Comparison of ENCODE assay signal across 27 mouse cellular contexts in the genomic region with DNA sequence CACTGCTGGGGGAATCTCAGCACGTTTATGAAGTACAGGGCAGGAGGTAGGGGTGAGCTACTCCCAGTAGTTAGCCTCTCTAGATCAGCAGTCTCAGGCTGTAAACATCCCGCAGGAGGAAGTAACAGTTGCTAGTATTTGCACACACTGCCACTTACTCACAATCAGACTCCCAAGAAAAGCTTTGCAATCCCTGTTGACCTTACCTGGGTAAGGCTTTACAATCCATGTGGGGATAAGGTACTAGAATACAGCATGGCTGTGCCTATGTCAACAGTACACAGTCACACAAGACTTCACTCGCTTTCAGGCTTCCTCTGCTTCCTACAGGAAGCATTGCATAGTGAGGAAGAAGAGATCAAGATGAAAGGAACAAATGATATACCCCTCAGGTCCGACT. TPM values are rescaled to one million over a fixed set of nuclear protein-coding genes. Genes with fewer than 3 reads are reported as not detected.
A peak's percentile ranks its signal among the peaks of the same experiment; 100 is the strongest.
DNase-seq lines count a peak whose midpoint lies in the region; ATAC-seq and TF ChIP-seq lines count a peak whose summit lies in the region.
"Had no signal": no experiment of that assay in that cellular context is flagged by ENCODE, and none has a peak within 500 bp of the region (broad histone marks: within the 10 kb centered on the region; RNA-seq: fewer than 3 reads in every experiment).

No protein-coding gene starts in this region.

- TF ChIP-seq CTCF in stomach, postnatal 0 days (IDR thresholded peaks at IDR 0.05; ENCODE audit: low read depth) = no peak

- H3K36me3 ChIP-seq in intestine, embryonic 16.5 days (ENCODE audit: control insufficient read depth, insufficient read depth, low read length) = no peaks in the 10 kb centered on the region
- no peaks in the 10 kb centered on the region for H3K36me3 ChIP-seq in intestine, embryonic 15.5 days
- H3K36me3 ChIP-seq in stomach, postnatal 0 days (ENCODE audit: control insufficient read depth, insufficient read depth, low read length) = no peaks in the 10 kb centered on the region
- H3K36me3 ChIP-seq in hindbrain, embryonic 12.5 days = no peaks in the 10 kb centered on the region
- H3K36me3 ChIP-seq: heart, embryonic 10.5 days; hindbrain, embryonic 13.5 days had no signal

- H3K9ac ChIP-seq in intestine, embryonic 16.5 days (ENCODE audit: low read depth, low read length) = no peak overlapping the region
- no peak overlapping the region for H3K9ac ChIP-seq in intestine, embryonic 15.5 days
- no peak overlapping the region for H3K9ac ChIP-seq in stomach, postnatal 0 days (ENCODE audit: low read length)
- no peak overlapping the region for H3K9ac ChIP-seq in hindbrain, embryonic 12.5 days
- H3K9ac ChIP-seq: embryonic facial prominence, embryonic 12.5 days; embryonic facial prominence, embryonic 15.5 days; forebrain, embryonic 12.5 days; forebrain, embryonic 15.5 days; heart, embryonic 13.5 days; hindbrain, embryonic 13.5 days had no signal

- H3K4me1 ChIP-seq in intestine, embryonic 16.5 days (ENCODE audit: control insufficient read depth, insufficient read depth, low read length) = peaks cover 13% of the 10 kb centered on the region
- peaks cover 7% of the 10 kb centered on the region for H3K4me1 ChIP-seq in intestine, embryonic 15.5 days (replicated peaks)
- no peaks in the 10 kb centered on the region; the same call in 1 of the 2 replicates for H3K4me1 ChIP-seq in stomach, postnatal 0 days (replicated peaks; ENCODE audit: control insufficient read depth, insufficient read depth)
- 0 out of 2 replicates have a peak, but pooled peaks cover under 1% of the 10 kb centered on the region for H3K4me1 ChIP-seq in hindbrain, embryonic 12.5 days

- peak; percentile 21 for DNase-seq in lung, postnatal 36 days
- DNase-seq in lung, postnatal 14 days = no peak
- peak; percentile 35 for DNase-seq in stomach, postnatal 0 days (ENCODE audit: low spot score)
- DNase-seq: adrenal gland, postnatal 10 days; adrenal gland, postnatal 36 days; B cell, adult 2 months; cerebellum, adult 18-20 months; cerebellum, adult 9-11 months; cerebellum, postnatal 25 days; gastrocnemius, postnatal 25 days; heart, adult 2 months; heart, postnatal 14 days had no signal

- H3K9me3 ChIP-seq in intestine, embryonic 16.5 days (ENCODE audit: control insufficient read depth, low read length) = no peaks in the 10 kb centered on the region
- no peaks in the 10 kb centered on the region for H3K9me3 ChIP-seq in intestine, embryonic 15.5 days
- no peaks in the 10 kb centered on the region for H3K9me3 ChIP-seq in stomach, postnatal 0 days (ENCODE audit: control insufficient read depth, low read length)
- no peaks in the 10 kb centered on the region for H3K9me3 ChIP-seq in hindbrain, embryonic 12.5 days (replicated peaks)
- H3K9me3 ChIP-seq: embryonic facial prominence, embryonic 12.5 days; embryonic facial prominence, embryonic 15.5 days; forebrain, embryonic 12.5 days; forebrain, embryonic 15.5 days; G1E; heart, embryonic 10.5 days; heart, embryonic 13.5 days; hindbrain, embryonic 13.5 days had no signal

- no peak overlapping the region for H3K4me2 ChIP-seq in intestine, embryonic 16.5 days (ENCODE audit: low read depth, low read length)
- no peak overlapping the region for H3K4me2 ChIP-seq in intestine, embryonic 15.5 days (replicated peaks)
- no peak overlapping the region for H3K4me2 ChIP-seq in stomach, postnatal 0 days (replicated peaks; ENCODE audit: low read depth)
- H3K4me2 ChIP-seq in hindbrain, embryonic 12.5 days (replicated peaks) = no peak overlapping the region
- H3K4me2 ChIP-seq: embryonic facial prominence, embryonic 12.5 days; embryonic facial prominence, embryonic 15.5 days; forebrain, embryonic 12.5 days; forebrain, embryonic 15.5 days; heart, embryonic 13.5 days; hindbrain, embryonic 13.5 days had no signal

- H3K27ac ChIP-seq in intestine, embryonic 16.5 days (ENCODE audit: low read length) = no peak overlapping the region
- H3K27ac ChIP-seq in intestine, embryonic 15.5 days = no peak overlapping the region
- H3K27ac ChIP-seq in stomach, postnatal 0 days (replicated peaks) = peak overlapping the region; percentile 73
- no peak overlapping the region for H3K27ac ChIP-seq in hindbrain, embryonic 12.5 days
- H3K27ac ChIP-seq: embryonic facial prominence, embryonic 12.5 days; embryonic facial prominence, embryonic 15.5 days; forebrain, embryonic 12.5 days; forebrain, embryonic 15.5 days; heart, adult 2 months; heart, embryonic 10.5 days; heart, embryonic 13.5 days; hindbrain, embryonic 13.5 days had no signal

- H3K4me3 ChIP-seq in intestine, embryonic 16.5 days (ENCODE audit: low read length) = no peak overlapping the region
- no peak overlapping the region for H3K4me3 ChIP-seq in intestine, embryonic 15.5 days (replicated peaks)
- H3K4me3 ChIP-seq in stomach, postnatal 0 days (ENCODE audit: low read depth, low read length) = no peak overlapping the region
- H3K4me3 ChIP-seq in hindbrain, embryonic 12.5 days = no peak overlapping the region
- H3K4me3 ChIP-seq: embryonic facial prominence, embryonic 12.5 days; embryonic facial prominence, embryonic 15.5 days; erythroblast, embryonic 14.5 days; forebrain, embryonic 12.5 days; forebrain, embryonic 15.5 days; heart, adult 2 months; heart, embryonic 10.5 days; heart, embryonic 13.5 days; hindbrain, embryonic 13.5 days had no signal

- no peaks in the 10 kb centered on the region for H3K27me3 ChIP-seq in intestine, embryonic 16.5 days (replicated peaks; ENCODE audit: control insufficient read depth, insufficient read depth, low read length)
- H3K27me3 ChIP-seq in intestine, embryonic 15.5 days (replicated peaks) = no peaks in the 10 kb centered on the region
- H3K27me3 ChIP-seq in stomach, postnatal 0 days (ENCODE audit: control insufficient read depth, insufficient read depth, low read length) = no peaks in the 10 kb centered on the region
- H3K27me3 ChIP-seq in hindbrain, embryonic 12.5 days = no peaks in the 10 kb centered on the region
- H3K27me3 ChIP-seq: CH12.LX; embryonic facial prominence, embryonic 12.5 days; embryonic facial prominence, embryonic 15.5 days; forebrain, embryonic 12.5 days; forebrain, embryonic 15.5 days; heart, embryonic 13.5 days; hindbrain, embryonic 13.5 days; Patski had no signal

- 70% methylated on average over 4 of the region's 4 CpGs for WGBS in intestine, embryonic 16.5 days
- WGBS in intestine, embryonic 15.5 days = 62% methylated on average over 4 of the region's 4 CpGs
- 64% methylated on average over 4 of the region's 4 CpGs for WGBS in stomach, postnatal 0 days
- 86% methylated on average over 4 of the region's 4 CpGs for WGBS in hindbrain, embryonic 12.5 days

- peak; percentile 42; the same call in 1 of the 2 replicates for ATAC-seq in intestine, embryonic 16.5 days
- ATAC-seq in intestine, embryonic 15.5 days = no peak
- peak; percentile 96 for ATAC-seq in stomach, postnatal 0 days (ENCODE audit: low FRiP score, low TSS enrichment)
- ATAC-seq in hindbrain, embryonic 12.5 days (ENCODE audit: low FRiP score) = no peak
- ATAC-seq: forebrain, embryonic 15.5 days; hindbrain, embryonic 16.5 days; Patski had no signal

- TF ChIP-seq EP300 in stomach, postnatal 0 days (optimal IDR thresholded peaks at IDR 0.05) = no peak

RNA-seq across cellular contexts. Expression of a gene that starts 22.7 kb away (rescaled TPM):
- polyA plus RNA-seq in intestine, embryonic 16.5 days (2015; fragmentation: Nextera tagmentation; extraction: Ambion mirVana) = 51.7 and 56.0 TPM in 2 replicates
- polyA plus RNA-seq in intestine, embryonic 15.5 days (2015; fragmentation: Nextera tagmentation; extraction: Ambion mirVana) = 71.7 and 72.4 TPM in 2 replicates
- polyA plus RNA-seq in stomach, postnatal 0 days (2015; fragmentation: Nextera tagmentation; extraction: Ambion mirVana) = 23.1 and 27.5 TPM in 2 replicates
- 126 and 134 TPM in 2 replicates for polyA plus RNA-seq in hindbrain, embryonic 12.5 days (2016; fragmentation: Nextera tagmentation; extraction: Ambion mirVana)

RNA-seq across cellular contexts. Expression of a gene that starts 38.3 kb away (rescaled TPM):
- polyA plus RNA-seq in intestine, embryonic 16.5 days (2015; fragmentation: Nextera tagmentation; extraction: Ambion mirVana) = 99.4 and 102 TPM in 2 replicates
- 79.2 and 90.8 TPM in 2 replicates for polyA plus RNA-seq in intestine, embryonic 15.5 days (2015; fragmentation: Nextera tagmentation; extraction: Ambion mirVana)
- polyA plus RNA-seq in stomach, postnatal 0 days (2015; fragmentation: Nextera tagmentation; extraction: Ambion mirVana) = 94.7 and 105 TPM in 2 replicates
- polyA plus RNA-seq in hindbrain, embryonic 12.5 days (2016; fragmentation: Nextera tagmentation; extraction: Ambion mirVana) = 20.0 and 21.9 TPM in 2 replicates

RNA-seq across cellular contexts. Expression of a gene that starts 52.8 kb away (rescaled TPM):
- 1.9 and 2.1 TPM in 2 replicates for polyA plus RNA-seq in intestine, embryonic 16.5 days (2015; fragmentation: Nextera tagmentation; extraction: Ambion mirVana)
- polyA plus RNA-seq in intestine, embryonic 15.5 days (2015; fragmentation: Nextera tagmentation; extraction: Ambion mirVana) = 13.8 and 16.5 TPM in 2 replicates
- 7.1 and 7.8 TPM in 2 replicates for polyA plus RNA-seq in stomach, postnatal 0 days (2015; fragmentation: Nextera tagmentation; extraction: Ambion mirVana)
- polyA plus RNA-seq in hindbrain, embryonic 12.5 days (2016; fragmentation: Nextera tagmentation; extraction: Ambion mirVana) = 19.7 and 20.7 TPM in 2 replicates

Comparison
In these comparisons a context has a peak if more than half of its experiments do, and no peak if none do; other contexts are left out.
1. ATAC-seq: peak in intestine, embryonic 16.5 days (single experiment) and stomach, postnatal 0 days (single experiment); none in intestine, embryonic 15.5 days (single experiment) and hindbrain, embryonic 12.5 days (single experiment).